Mouse (Mus musculus) heart, postnatal 0 days (tissue): ENCODE measurements around the gene Prss22.

Experiments
- CTCF ChIP-seq: IDR thresholded peaks from 2 replicates; pipeline ENCODE4 v1.5.1; 2016; ENCODE audit warnings: antibody characterized with exemption, control low read depth, low read depth
- EP300 ChIP-seq: IDR thresholded peaks from 2 replicates; pipeline ENCODE4 v1.6.1; 2016; ENCODE audit warnings: antibody characterized with exemption, low read depth

DNA sequence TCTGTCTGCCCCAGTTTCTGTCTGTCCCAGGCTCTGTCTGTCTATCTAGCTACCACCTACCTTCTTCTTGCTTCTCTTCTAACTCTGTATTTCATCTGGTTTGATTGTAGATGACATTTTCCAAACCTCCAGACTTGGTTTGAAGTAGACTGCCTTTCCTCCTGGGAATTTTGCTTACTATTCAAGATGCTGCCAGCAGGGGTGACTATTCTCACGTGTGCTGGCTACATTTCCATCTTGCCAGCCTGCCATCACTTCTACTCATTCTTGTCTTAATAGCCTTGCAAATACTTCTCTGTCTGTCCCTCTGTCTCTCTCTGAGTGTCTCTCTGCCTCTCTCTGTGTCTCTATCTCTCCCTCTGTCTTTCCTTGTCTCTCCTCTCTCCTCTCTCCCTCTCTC is 2.5 kb downstream of the Prss22 start:
- TF ChIP-seq CTCF (no peak), EP300 (no peak)
